Mouse (Mus musculus): ENCODE data around the gene Zfhx3.

DNA sequence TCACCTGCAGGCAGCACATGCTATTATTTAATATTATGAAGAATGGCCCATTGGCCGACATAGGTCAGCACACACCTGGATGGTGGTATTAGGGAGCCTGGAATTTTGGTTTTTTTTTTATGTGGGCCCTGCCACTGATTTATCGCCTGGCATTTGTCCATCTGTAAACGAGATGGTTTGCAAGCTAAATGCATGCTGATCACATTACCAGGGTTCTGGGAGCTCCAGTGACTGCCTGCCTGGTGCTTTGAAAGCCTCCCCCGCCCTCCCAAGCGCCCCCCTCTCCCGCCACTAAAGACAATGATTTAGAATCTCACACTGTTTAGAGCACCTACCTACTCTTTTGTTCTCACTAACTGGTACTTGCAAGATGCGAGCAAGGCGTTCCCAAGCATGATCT lies 86.0 kb downstream of the Zfhx3 start:
- TF ChIP-seq CTCF (IDR thresholded peaks at IDR 0.05) (no peak), EP300 (IDR thresholded peaks at IDR 0.05) (no peak)
